Mouse (Mus musculus): ENCODE results near the gene Amn1. TPM values are rescaled to one million over a fixed set of nuclear protein-coding genes. Genes with fewer than 3 reads are reported as not detected.

Amn1 gene
- polyA plus RNA-seq, 1 experiment from 2014 or later = 27.1 TPM

- Histone ChIP-seq H3K36me3 (ENCODE audit: control insufficient read depth, insufficient read depth, low read length) (no peaks in the 10 kb centered on the region), H3K27ac (replicated peaks; ENCODE audit: low read depth, low read length) (no peak overlapping the region), H3K9ac (ENCODE audit: low read depth, low read length) (no peak overlapping the region), H3K4me3 (ENCODE audit: low read depth, low read length) (no peak overlapping the region), H3K9me3 (ENCODE audit: control insufficient read depth, low read length) (no peaks in the 10 kb centered on the region), H3K27me3 (replicated peaks; ENCODE audit: control insufficient read depth, insufficient read depth, low read length) (no peaks in the 10 kb centered on the region), H3K4me2 (ENCODE audit: low read depth, low read length) (no peak overlapping the region), H3K4me1 (ENCODE audit: control insufficient read depth, insufficient read depth, low read length) (no peaks in the 10 kb centered on the region)
- no peak for DNase-seq (ENCODE audit: low spot score)
- ATAC-seq (ENCODE audit: low read depth) = no peak
- WGBS = 66% methylated on average over 3 of the region's 3 CpGs
Observed at GRCm38 (mm10) chr6:149107615-149108014, 80.9 kb downstream of the Amn1 start.

Other genes starting within 250 kb of the Amn1 start
- 62.4 and 72.0 TPM in 2 replicates for gene Sinhcaf, start 242.2 kb downstream of the Amn1 start, polyA plus RNA-seq (2014; fragmentation: Nextera tagmentation; extraction: Ambion mirVana)
- 4.8 and 5.7 TPM in 2 replicates for gene Dennd5b, start 87.0 kb downstream of the Amn1 start, polyA plus RNA-seq (2014; fragmentation: Nextera tagmentation; extraction: Ambion mirVana)
- not detected in 2 replicates for gene Gm10203, start 58.5 kb downstream of the Amn1 start, polyA plus RNA-seq (2014; fragmentation: Nextera tagmentation; extraction: Ambion mirVana)
- 11.1 and 12.3 TPM in 2 replicates for gene Etfbkmt, start 48.9 kb downstream of the Amn1 start, polyA plus RNA-seq (2014; fragmentation: Nextera tagmentation; extraction: Ambion mirVana)
- gene Resf1, start 120.7 kb upstream of the Amn1 start, polyA plus RNA-seq (2014; fragmentation: Nextera tagmentation; extraction: Ambion mirVana) = 38.4 and 41.2 TPM in 2 replicates
- 3.2 and 4.6 TPM in 2 replicates for gene Bicd1, start 220.2 kb upstream of the Amn1 start, polyA plus RNA-seq (2014; fragmentation: Nextera tagmentation; extraction: Ambion mirVana)

Measured in embryonic facial prominence, embryonic 14.5 days (tissue).